Comparison of ENCODE assay signal across 25 mouse cellular contexts in the genomic region with DNA sequence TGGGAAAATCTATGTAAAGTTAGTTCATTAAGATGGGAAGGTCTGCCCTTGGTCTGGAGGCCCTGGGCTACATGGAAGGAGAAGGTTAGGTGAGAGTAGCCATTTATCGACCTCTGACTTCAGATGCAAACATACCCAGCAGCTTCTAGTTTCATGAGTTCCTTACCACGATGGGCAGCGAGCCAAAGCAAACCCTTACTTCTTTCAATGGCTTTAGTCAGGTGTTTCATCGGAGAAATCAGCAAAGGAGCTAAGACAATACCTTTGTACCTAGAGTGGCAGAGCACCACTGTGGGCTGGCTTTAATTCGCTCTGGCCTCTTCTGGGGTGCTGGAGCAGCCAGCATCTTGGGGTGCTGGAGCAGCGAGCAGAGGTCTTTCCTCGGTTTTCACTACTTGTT. TPM values are rescaled to one million over a fixed set of nuclear protein-coding genes. Genes with fewer than 3 reads are reported as not detected.
DNase-seq lines count a peak whose midpoint lies in the region; ATAC-seq and TF ChIP-seq lines count a peak whose summit lies in the region.
"Had no signal": no experiment of that assay in that cellular context is flagged by ENCODE, and none has a peak within 500 bp of the region (broad histone marks: within the 10 kb centered on the region; RNA-seq: fewer than 3 reads in every experiment).

No protein-coding gene starts in this region.

- ATAC-seq in embryonic facial prominence, embryonic 13.5 days (ENCODE audit: insufficient number of reproducible peaks, insufficient read depth, low FRiP score, low TSS enrichment, low read depth) = no peak
- ATAC-seq in intestine, embryonic 15.5 days = peak; percentile 57
- ATAC-seq in lung, postnatal 0 days = peak; percentile 68
- ATAC-seq in stomach, embryonic 15.5 days (ENCODE audit: insufficient read depth, low FRiP score, low read depth) = peak; percentile 47; the same call in 1 of the 2 replicates
- ATAC-seq: activated CD4-positive, CD25-positive, alpha-beta regulatory T cell, adult 4 months; hindbrain, embryonic 16.5 days had no signal

- no peak for TF ChIP-seq EP300 in lung, postnatal 0 days (IDR thresholded peaks at IDR 0.05)

- peak overlapping the region; percentile 14; the same call in 1 of the 2 replicates for H3K4me2 ChIP-seq in embryonic facial prominence, embryonic 13.5 days
- 0 out of 2 replicates have a peak overlapping the region, but pooled peaks have one; percentile 31 for H3K4me2 ChIP-seq in intestine, embryonic 15.5 days (replicated peaks)
- H3K4me2 ChIP-seq in lung, postnatal 0 days (replicated peaks; ENCODE audit: low read depth, low read length) = no peak overlapping the region
- H3K4me2 ChIP-seq in stomach, embryonic 15.5 days = peak overlapping the region; percentile 37
- H3K4me2 ChIP-seq: embryonic facial prominence, embryonic 12.5 days; heart, embryonic 11.5 days; liver, embryonic 13.5 days; neural tube, embryonic 15.5 days had no signal

- H3K4me3 ChIP-seq in embryonic facial prominence, embryonic 13.5 days = no peak overlapping the region
- no peak overlapping the region for H3K4me3 ChIP-seq in embryonic facial prominence, embryonic 10.5 days
- no peak overlapping the region for H3K4me3 ChIP-seq in intestine, embryonic 15.5 days (replicated peaks)
- no peak overlapping the region for H3K4me3 ChIP-seq in lung, postnatal 0 days (ENCODE audit: low read depth, low read length)
- H3K4me3 ChIP-seq in stomach, embryonic 15.5 days (replicated peaks) = no peak overlapping the region
- no peak overlapping the region for H3K4me3 ChIP-seq in left cerebral cortex, adult 2 months
- H3K4me3 ChIP-seq: embryonic facial prominence, embryonic 12.5 days; forebrain, embryonic 10.5 days; limb, embryonic 10.5 days; liver, embryonic 13.5 days; neural tube, embryonic 15.5 days had no signal

- no peak for DNase-seq in embryonic facial prominence, embryonic 10.5 days (ENCODE audit: low spot score)
- peak; percentile 82 for DNase-seq in lung, postnatal 0 days (ENCODE audit: low spot score)
- DNase-seq in left cerebral cortex, adult 2 months (ENCODE audit: extremely low spot score in 1 of 2, low spot score in 2 of 2) = no peak
- DNase-seq in natural killer cell, adult 2 months (ENCODE audit: low spot score in 2 of 2) = no peak
- no peak for DNase-seq in embryo, embryonic 9.5 days (ENCODE audit: extremely low spot score)
- DNase-seq: cerebellum, postnatal 25 days; gastrocnemius, postnatal 25 days; heart, postnatal 36 days; liver, embryonic 13.5 days; right cerebral cortex, adult 18-20 months; spleen, adult 18-20 months had no signal

- no peaks in the 10 kb centered on the region for H3K9me3 ChIP-seq in embryonic facial prominence, embryonic 13.5 days
- no peaks in the 10 kb centered on the region for H3K9me3 ChIP-seq in embryonic facial prominence, embryonic 10.5 days
- H3K9me3 ChIP-seq in intestine, embryonic 15.5 days = no peaks in the 10 kb centered on the region
- no peaks in the 10 kb centered on the region for H3K9me3 ChIP-seq in lung, postnatal 0 days (ENCODE audit: low read length)
- H3K9me3 ChIP-seq in stomach, embryonic 15.5 days = no peaks in the 10 kb centered on the region
- H3K9me3 ChIP-seq: embryonic facial prominence, embryonic 12.5 days; forebrain, embryonic 10.5 days; limb, embryonic 10.5 days; liver, embryonic 13.5 days; neural tube, embryonic 15.5 days had no signal

- H3K27ac ChIP-seq in embryonic facial prominence, embryonic 13.5 days = no peak overlapping the region
- H3K27ac ChIP-seq in embryonic facial prominence, embryonic 10.5 days (replicated peaks) = no peak overlapping the region
- H3K27ac ChIP-seq in intestine, embryonic 15.5 days = peak overlapping the region; percentile 64; the same call in 1 of the 2 replicates
- H3K27ac ChIP-seq in lung, postnatal 0 days (ENCODE audit: low read length) = no peak overlapping the region
- peak overlapping the region; percentile 73 for H3K27ac ChIP-seq in stomach, embryonic 15.5 days
- H3K27ac ChIP-seq in left cerebral cortex, adult 2 months = no peak overlapping the region
- H3K27ac ChIP-seq: embryonic facial prominence, embryonic 12.5 days; forebrain, embryonic 10.5 days; limb, embryonic 10.5 days; liver, embryonic 13.5 days; neural tube, embryonic 15.5 days had no signal

- H3K9ac ChIP-seq in embryonic facial prominence, embryonic 13.5 days = no peak overlapping the region
- no peak overlapping the region for H3K9ac ChIP-seq in intestine, embryonic 15.5 days
- H3K9ac ChIP-seq in lung, postnatal 0 days (replicated peaks; ENCODE audit: low read depth) = no peak overlapping the region
- H3K9ac ChIP-seq in stomach, embryonic 15.5 days = no peak overlapping the region
- H3K9ac ChIP-seq: embryonic facial prominence, embryonic 12.5 days; liver, embryonic 13.5 days; neural tube, embryonic 15.5 days had no signal

- H3K4me1 ChIP-seq in embryonic facial prominence, embryonic 13.5 days = peaks cover 19% of the 10 kb centered on the region
- peaks cover 28% of the 10 kb centered on the region for H3K4me1 ChIP-seq in embryonic facial prominence, embryonic 10.5 days
- peaks cover 5% of the 10 kb centered on the region for H3K4me1 ChIP-seq in intestine, embryonic 15.5 days (replicated peaks)
- H3K4me1 ChIP-seq in lung, postnatal 0 days (ENCODE audit: insufficient read depth, low read depth, low read length) = no peaks in the 10 kb centered on the region
- peaks cover 15% of the 10 kb centered on the region for H3K4me1 ChIP-seq in stomach, embryonic 15.5 days

- 64% methylated on average over 7 of the region's 7 CpGs for WGBS in embryonic facial prominence, embryonic 13.5 days
- WGBS in embryonic facial prominence, embryonic 10.5 days = 69% methylated on average over 7 of the region's 7 CpGs
- WGBS in intestine, embryonic 15.5 days = 55% methylated on average over 7 of the region's 7 CpGs
- WGBS in lung, postnatal 0 days = 35% methylated on average over 7 of the region's 7 CpGs
- 48% methylated on average over 7 of the region's 7 CpGs for WGBS in stomach, embryonic 15.5 days

- TF ChIP-seq CTCF in lung, postnatal 0 days (IDR thresholded peaks at IDR 0.05) = no peak
- TF ChIP-seq CTCF in left cerebral cortex, adult 2 months (IDR thresholded peaks at IDR 0.05) = no peak

- H3K27me3 ChIP-seq in embryonic facial prominence, embryonic 13.5 days = no peaks in the 10 kb centered on the region
- no peaks in the 10 kb centered on the region for H3K27me3 ChIP-seq in embryonic facial prominence, embryonic 10.5 days (replicated peaks; ENCODE audit: low read depth, poor library complexity, severe bottlenecking)
- H3K27me3 ChIP-seq in intestine, embryonic 15.5 days (replicated peaks) = no peaks in the 10 kb centered on the region
- H3K27me3 ChIP-seq in lung, postnatal 0 days (replicated peaks; ENCODE audit: insufficient read depth, low read length) = no peaks in the 10 kb centered on the region
- no peaks in the 10 kb centered on the region for H3K27me3 ChIP-seq in stomach, embryonic 15.5 days (replicated peaks)
- H3K27me3 ChIP-seq: CH12.LX; embryonic facial prominence, embryonic 12.5 days; liver, embryonic 13.5 days; neural tube, embryonic 15.5 days had no signal

- intact Hi-C loops in left cerebral cortex, adult 2 months (cut with DNase I) = no loop called here

- no peaks in the 10 kb centered on the region for H3K36me3 ChIP-seq in embryonic facial prominence, embryonic 13.5 days
- H3K36me3 ChIP-seq in embryonic facial prominence, embryonic 10.5 days (replicated peaks) = no peaks in the 10 kb centered on the region
- H3K36me3 ChIP-seq in intestine, embryonic 15.5 days = no peaks in the 10 kb centered on the region
- no peaks in the 10 kb centered on the region for H3K36me3 ChIP-seq in lung, postnatal 0 days (ENCODE audit: insufficient read depth, low read length)
- no peaks in the 10 kb centered on the region for H3K36me3 ChIP-seq in stomach, embryonic 15.5 days
- H3K36me3 ChIP-seq: embryonic facial prominence, embryonic 12.5 days; forebrain, embryonic 10.5 days; limb, embryonic 10.5 days; liver, embryonic 13.5 days; neural tube, embryonic 15.5 days had no signal

RNA-seq across cellular contexts. Expression of a gene that starts 5.8 kb away (rescaled TPM):
- 0.34 TPM in 1 of 2 replicates, not detected in the other for polyA plus RNA-seq in embryonic facial prominence, embryonic 13.5 days (2015; fragmentation: Nextera tagmentation; extraction: Ambion mirVana)
- polyA plus RNA-seq in embryonic facial prominence, embryonic 10.5 days (2016; fragmentation: Nextera tagmentation; extraction: Ambion mirVana) = 0.62 and 1.1 TPM in 2 replicates
- 0.11 and 0.36 TPM in 2 replicates for polyA plus RNA-seq in intestine, embryonic 15.5 days (2015; fragmentation: Nextera tagmentation; extraction: Ambion mirVana)
- polyA plus RNA-seq in lung, postnatal 0 days (2015; fragmentation: Nextera tagmentation; extraction: Ambion mirVana) = 3.0 and 4.9 TPM in 2 replicates
- 0.27 and 0.41 TPM in 2 replicates for polyA plus RNA-seq in stomach, embryonic 15.5 days (2015; fragmentation: Nextera tagmentation; extraction: Ambion mirVana)
- under 1 TPM in 1 of 2 experiments, not detected in 1; 0.77 TPM for total RNA-seq in left cerebral cortex, adult 2 months (2021)
- total RNA-seq: CH12.LX; gastrocnemius, postnatal 25 days; heart, postnatal 36 days; layer of hippocampus, postnatal 25 days; megakaryocyte-erythroid progenitor cell, adult 5-6 weeks; monocyte, adult 5-6 weeks had no signal
- polyA plus RNA-seq: activated CD4-positive, CD25-positive, alpha-beta regulatory T cell, adult 4 months had no signal

RNA-seq across cellular contexts. Expression of a gene that starts 22.1 kb away (rescaled TPM):
- polyA plus RNA-seq in embryonic facial prominence, embryonic 13.5 days (2015; fragmentation: Nextera tagmentation; extraction: Ambion mirVana) = 0.48 and 0.93 TPM in 2 replicates
- polyA plus RNA-seq in embryonic facial prominence, embryonic 10.5 days (2016; fragmentation: Nextera tagmentation; extraction: Ambion mirVana) = 0.17 and 0.38 TPM in 2 replicates
- polyA plus RNA-seq in intestine, embryonic 15.5 days (2015; fragmentation: Nextera tagmentation; extraction: Ambion mirVana) = 2.2 and 2.4 TPM in 2 replicates
- polyA plus RNA-seq in lung, postnatal 0 days (2015; fragmentation: Nextera tagmentation; extraction: Ambion mirVana) = 2.0 and 2.3 TPM in 2 replicates
- 2.8 TPM in 2 replicates for polyA plus RNA-seq in stomach, embryonic 15.5 days (2015; fragmentation: Nextera tagmentation; extraction: Ambion mirVana)
- total RNA-seq in left cerebral cortex, adult 2 months (2021) = 10 to 100 TPM; 17.1 to 19.1 TPM
- total RNA-seq: CH12.LX; megakaryocyte-erythroid progenitor cell, adult 5-6 weeks; monocyte, adult 5-6 weeks had no signal

Comparison
In these comparisons a context has a peak if more than half of its experiments do, and no peak if none do; other contexts are left out.
1. H3K27ac ChIP-seq: peak in intestine, embryonic 15.5 days (single experiment) and stomach, embryonic 15.5 days (single experiment); none in embryonic facial prominence, embryonic 13.5 days (single experiment), embryonic facial prominence, embryonic 10.5 days (single experiment), lung, postnatal 0 days (single experiment) and left cerebral cortex, adult 2 months (single experiment).